Mouse (Mus musculus) heart, adult 11 months (tissue): ENCODE data around the gene Mpv17l2.
A peak's percentile ranks its signal among the peaks of the same experiment; 100 is the strongest.

ENCODE experiments used
- DNase-seq: peaks from one replicate; pipeline ENCODE4 v3.0.0; 2022

Mpv17l2 gene

GRCm38 (mm10) chr8:70718297-70718696, 42.4 kb downstream of the Mpv17l2 start, which contains the start of gene Gm3336:
TSS of gene Gm3336 (plus strand) at chr8:70718543.
- DNase-seq = peak; percentile 95

GRCm38 (mm10) chr8:70716521-70717400, 44.0 kb downstream of the Mpv17l2 start:
- peak; percentile 92 for DNase-seq

DNA sequence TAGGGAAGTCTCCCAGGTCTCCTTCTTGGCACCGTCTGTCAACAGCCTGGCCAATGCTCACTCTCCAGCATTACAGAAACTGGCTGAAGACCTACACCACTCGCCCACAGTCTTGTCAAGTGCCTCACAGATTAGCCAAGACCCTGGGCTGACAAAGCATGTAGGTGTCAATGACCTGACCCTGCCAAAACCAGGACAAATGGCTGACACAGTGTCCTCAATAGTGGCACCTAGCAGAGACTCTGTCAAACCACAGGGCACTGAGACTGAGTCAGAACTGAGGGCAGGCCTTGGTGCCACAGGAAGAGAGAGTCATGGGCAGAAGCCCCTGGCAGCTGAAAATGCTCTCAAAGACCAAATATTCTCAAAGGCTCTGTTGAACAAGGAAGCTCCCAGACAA, 45.7 kb downstream of the Mpv17l2 start:
- DNase-seq = peak; percentile 87

DNA sequence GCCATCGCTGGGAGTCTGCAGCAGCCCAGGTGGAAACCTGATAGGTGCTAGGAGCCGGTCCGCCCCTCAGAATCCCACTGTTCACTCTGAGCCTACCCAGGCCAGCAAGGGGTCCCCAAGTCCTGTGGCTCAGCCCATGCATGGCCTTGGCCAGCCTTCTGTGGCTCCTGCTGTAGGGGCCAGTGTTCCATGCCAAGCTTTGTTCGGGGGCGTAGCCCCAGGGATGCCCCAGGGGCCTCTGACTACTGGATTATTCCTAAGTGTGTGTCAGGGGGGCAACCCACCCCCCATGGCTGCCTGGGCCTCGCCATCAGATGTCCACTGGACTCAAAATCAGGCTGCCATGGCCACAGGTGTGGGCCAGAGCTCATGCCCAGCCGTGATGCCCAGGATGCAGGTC, 46.8 kb downstream of the Mpv17l2 start:
- peak; percentile 92 for DNase-seq

- DNase-seq = peak; percentile 93
Measured at GRCm38 (mm10) chr8:70711041-70711440, 49.7 kb downstream of the Mpv17l2 start.

- peak; percentile 97 for DNase-seq
Measured at GRCm38 (mm10) chr8:70710296-70710695, 50.5 kb downstream of the Mpv17l2 start.

DNA sequence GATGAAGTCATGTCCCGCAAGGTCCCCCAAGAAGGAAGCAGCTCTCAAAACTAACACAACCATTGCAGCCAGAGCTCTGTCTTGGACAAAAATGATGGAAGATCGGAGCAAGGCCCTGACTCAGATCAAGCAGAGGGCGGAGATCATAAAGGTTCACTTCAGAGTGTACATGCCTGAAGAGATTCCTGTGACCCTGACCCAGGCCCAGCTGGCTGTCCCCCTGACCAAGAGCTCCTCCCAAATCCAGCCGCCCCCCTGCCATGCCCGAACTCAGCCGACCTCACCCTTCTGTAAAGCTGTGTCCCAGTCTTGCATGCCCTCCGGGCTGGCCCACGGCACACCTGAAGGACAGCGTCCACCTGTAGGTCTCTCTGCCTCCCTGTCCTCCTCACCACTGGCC, 51.0 kb downstream of the Mpv17l2 start:
- DNase-seq = peak; percentile 91
